Mouse (Mus musculus) G1E (cell line): ENCODE results near the gene Rrp12.

ENCODE experiments used
- CTCF ChIP-seq: IDR thresholded peaks from 2 replicates; pipeline ENCODE4 v1.5.1; 2012; ENCODE audit warnings: low read depth, low read length, inconsistent platforms, mixed read lengths
- GATA2 ChIP-seq: IDR thresholded peaks from 2 replicates; pipeline ENCODE4 v1.6.1; 2012; ENCODE audit warnings: low read depth, low read length, inconsistent platforms, borderline replicate concordance
- POLR2AphosphoS5 ChIP-seq: IDR thresholded peaks from 2 replicates; pipeline ENCODE4 v1.6.1; 2012; ENCODE audit warnings: low read depth, low read length, inconsistent platforms; ENCODE audit not compliant: insufficient replicate concordance

- no peak for TF ChIP-seq POLR2AphosphoS5
- no peak for TF ChIP-seq CTCF
- no peak for TF ChIP-seq GATA2
Measured at GRCm38 (mm10) chr19:41907079-41907760, 11.2 kb upstream of the Rrp12 start.
